Mouse (Mus musculus): ENCODE data around the gene Calhm6.
A peak's percentile ranks its signal among the peaks of the same experiment; 100 is the strongest.

Gene Calhm6

DNA sequence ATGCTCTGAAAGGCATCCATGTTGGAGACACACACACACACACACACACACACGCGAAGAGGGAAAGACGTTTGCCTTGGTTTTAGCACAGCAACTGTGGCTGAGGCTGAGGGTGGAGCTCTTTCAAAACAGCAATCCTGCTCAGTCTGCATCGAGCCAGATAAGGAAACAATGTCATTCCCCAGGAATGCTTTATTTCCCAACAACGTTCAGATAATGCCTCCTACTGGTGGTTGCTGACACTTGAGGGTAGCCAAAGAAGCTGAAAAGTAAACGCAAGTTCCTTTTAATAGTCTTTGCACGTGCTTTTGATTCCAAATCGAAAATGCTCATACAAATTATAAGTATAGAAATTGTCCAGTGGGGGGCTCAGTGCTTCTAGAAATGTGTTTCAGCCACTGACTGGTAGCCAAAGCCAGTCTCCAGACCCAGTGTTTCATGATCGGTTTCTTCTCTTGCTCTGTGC, 31.3 kb downstream of the Calhm6 start, which contains the start of gene Calhm5:
Gene Calhm5 (minus strand): TSS at position 102 of the 466 bp plus-strand sequence.
- DNase-seq: peak; percentile 4

DNA sequence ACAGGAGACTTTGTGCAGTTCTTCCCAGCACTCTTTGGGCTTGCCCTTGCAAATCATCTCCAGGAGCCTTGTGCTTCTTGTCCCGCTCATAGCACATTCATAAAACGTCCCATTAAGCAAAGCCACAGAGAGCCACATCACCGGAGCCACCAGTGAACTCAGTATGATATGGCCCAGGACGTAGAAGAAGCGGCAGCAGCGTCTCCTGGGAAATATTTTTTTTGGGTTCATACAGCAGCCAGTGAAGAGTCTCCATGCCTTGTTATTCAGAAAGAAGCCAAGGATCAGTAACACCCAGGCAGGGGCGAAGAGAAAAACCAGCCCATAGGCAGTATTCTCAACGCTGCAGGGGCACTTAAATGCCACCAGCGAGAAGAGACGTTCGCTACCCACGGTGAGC, 31.8 kb downstream of the Calhm6 start:
- DNase-seq: peak; percentile 3

DNA sequence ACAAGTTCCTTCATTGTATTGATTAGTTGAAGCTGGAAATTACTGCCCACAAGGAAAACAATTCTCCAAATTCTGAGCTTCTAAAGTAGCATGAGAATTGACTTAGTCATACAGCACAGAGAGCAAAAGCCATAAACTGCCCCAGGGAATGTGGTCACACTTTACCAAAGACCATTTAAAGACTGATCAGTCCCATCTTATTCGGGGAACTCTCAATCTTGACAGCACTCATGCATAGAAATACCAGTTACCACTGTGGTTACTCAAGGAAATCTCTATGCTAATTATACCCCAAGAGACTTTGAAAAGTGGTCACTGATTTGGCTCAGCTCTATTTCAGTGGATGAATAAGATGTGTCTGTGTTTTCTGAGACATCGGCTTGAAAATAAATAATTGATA, 32.6 kb downstream of the Calhm6 start:
- DNase-seq: no peak

DNA sequence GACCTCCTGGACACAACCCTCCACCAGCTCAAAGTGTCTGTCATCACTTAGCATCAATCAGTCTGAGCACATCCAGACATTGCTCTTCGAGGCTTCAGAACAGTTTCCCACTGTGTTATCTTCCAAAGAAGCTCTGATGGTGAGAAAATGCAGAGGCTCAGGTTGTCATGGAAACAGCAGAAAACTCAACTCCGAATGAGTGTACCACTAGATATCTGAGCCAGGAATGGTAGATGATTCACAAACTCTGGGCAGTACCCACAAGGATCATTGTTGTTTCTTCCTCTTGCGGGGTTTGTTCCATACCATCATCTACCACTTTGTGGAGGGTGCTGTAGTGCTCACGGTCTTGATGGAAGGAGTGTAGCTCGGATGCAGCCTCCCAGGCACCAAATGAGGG, 35.9 kb downstream of the Calhm6 start:
- DNase-seq: no peak

DNA sequence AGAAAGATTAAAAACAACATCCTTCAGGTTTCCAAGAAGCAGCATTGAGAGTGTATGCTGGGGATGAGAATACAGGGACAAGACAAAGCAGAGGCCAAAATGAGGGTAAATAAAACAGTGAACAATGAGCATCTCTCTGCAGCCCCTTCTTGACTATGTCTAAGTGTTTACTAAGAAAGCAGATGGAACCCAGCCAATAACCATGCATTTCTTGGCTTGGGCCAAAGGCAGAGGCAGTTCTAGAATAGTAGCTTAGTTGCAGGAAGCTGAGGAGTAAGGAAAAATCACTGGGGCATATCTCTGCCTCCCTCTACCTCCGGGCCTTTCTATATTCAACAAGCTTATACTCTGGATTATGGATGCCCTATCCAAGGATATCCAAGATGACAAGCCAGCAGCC, 37.3 kb downstream of the Calhm6 start:
- DNase-seq: no peak

DNA sequence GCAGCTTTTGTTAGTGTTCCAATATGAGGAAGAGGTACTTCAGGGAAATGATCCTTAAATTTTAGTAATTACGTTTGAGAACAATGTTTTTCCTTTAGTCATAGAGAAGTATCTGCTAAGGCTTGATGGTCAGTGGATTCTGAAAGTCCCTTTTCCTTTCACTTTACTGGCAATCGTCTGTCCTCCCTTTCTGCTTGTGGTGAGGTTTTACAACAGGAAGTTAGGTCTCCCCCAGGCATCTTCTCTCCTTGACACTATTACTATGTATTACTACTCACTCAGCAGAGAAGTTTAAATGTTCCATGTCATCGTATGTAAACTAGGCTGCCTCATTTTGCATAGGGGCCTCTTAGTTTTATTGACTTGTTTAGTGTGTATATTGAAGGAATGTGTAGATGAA, 38.3 kb downstream of the Calhm6 start:
- no peak for DNase-seq

DNA sequence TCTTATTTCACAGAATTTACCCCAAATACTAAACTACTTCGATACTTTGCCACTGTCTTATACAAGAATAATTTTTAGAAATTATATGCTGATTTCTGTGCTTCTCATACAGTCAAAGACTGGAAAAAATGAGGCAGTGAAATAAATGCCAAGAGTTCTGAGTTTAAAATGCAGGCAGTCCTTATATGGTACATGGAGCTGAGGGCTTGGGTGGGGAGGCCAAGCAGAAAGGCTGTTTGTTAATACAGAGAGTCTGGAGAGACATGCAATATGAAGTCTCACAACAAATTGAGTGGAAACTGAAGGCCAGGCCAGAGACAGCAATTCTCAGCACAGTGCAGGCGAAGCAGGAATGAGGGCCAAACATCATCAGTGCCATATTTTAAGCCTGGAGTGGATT, 39.3 kb downstream of the Calhm6 start:
- DNase-seq: no peak

DNA sequence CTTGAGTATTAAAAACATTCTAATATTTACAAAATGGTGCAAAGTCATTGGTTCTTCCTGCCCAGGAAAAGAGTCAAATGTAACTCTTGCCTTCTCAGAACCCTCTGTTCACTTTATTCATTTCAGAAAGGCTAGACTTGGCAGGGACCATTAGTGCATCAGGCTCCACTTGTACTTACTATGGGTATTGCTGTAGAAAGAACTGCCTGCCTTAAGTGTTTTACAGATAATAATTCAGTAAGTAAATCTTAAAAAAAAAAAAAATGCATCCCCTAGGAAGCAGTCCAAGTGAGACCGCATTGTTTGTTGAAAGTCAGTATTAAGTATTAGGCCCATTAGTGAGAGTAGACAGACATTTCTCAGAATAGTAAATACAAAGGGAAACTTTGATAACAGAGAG, 41.3 kb downstream of the Calhm6 start:
- no peak for DNase-seq

Measured in cerebellum, adult 8-10 months (tissue).